Mouse (Mus musculus) megakaryocyte, embryonic 14.5 days (primary cell): ENCODE results near the gene Atp2b2. TPM values are rescaled to one million over a fixed set of nuclear protein-coding genes. Genes with fewer than 3 reads are reported as not detected.

Experiments used
- H3K27me3 ChIP-seq: replicated peaks from 2 replicates; pipeline ENCODE3; 2012; ENCODE audit warnings: inconsistent platforms
- H3K36me3 ChIP-seq: replicated peaks from 2 replicates; pipeline ENCODE3; 2012; ENCODE audit warnings: low read length, inconsistent platforms, mixed read lengths
- H3K4me1 ChIP-seq: 2 replicates; pipeline ENCODE4 v1.6.1; 2012; ENCODE audit warnings: inconsistent platforms
- H3K4me3 ChIP-seq: replicated peaks from 2 replicates; pipeline ENCODE3; 2012; ENCODE audit warnings: moderate library complexity, mild to moderate bottlenecking, inconsistent platforms
- H3K9me3 ChIP-seq: 2 replicates; pipeline ENCODE4 v1.6.1; 2012; ENCODE audit warnings: inconsistent platforms
- FLI1 ChIP-seq: IDR thresholded peaks from 2 replicates; pipeline ENCODE4 v1.6.1; 2012; ENCODE audit warnings: low read length, inconsistent platforms, mixed read lengths
- GATA1 ChIP-seq: IDR thresholded peaks from 3 replicates; pipeline ENCODE4 v1.6.1; 2012; ENCODE audit warnings: mixed read lengths, low read length, inconsistent platforms, borderline replicate concordance
- polyA plus RNA-seq: library from polyadenylated mRNA; stranded (reverse); fragments of >175 nt; gene quantifications from 2 replicates; pipeline ENCODE4 v1.2.3, GENCODE M21; 2012; ENCODE audit warnings: low replicate concordance; ENCODE audit not compliant: insufficient read depth

Gene Atp2b2
- polyA plus RNA-seq, result not detected in 2 replicates

GRCm38 (mm10) chr6:114042332-114042731, at the start of gene Atp2b2:
Gene Atp2b2, minus strand, starts transcription at chr6:114042613.
- H3K4me3 ChIP-seq, result no peak within 1 kb of the TSS
- TF ChIP-seq FLI1 (no peak), GATA1 (no peak)
- peaks cover 61% of the 10 kb centered on the region for H3K27me3 ChIP-seq
- H3K4me1 ChIP-seq, result no peaks in the 10 kb centered on the region
- no peaks in the 10 kb centered on the region for H3K9me3 ChIP-seq
- no peaks in the 10 kb centered on the region for H3K36me3 ChIP-seq

- H3K9me3 ChIP-seq, result 0 out of 2 replicates have a peak, but pooled peaks cover 5% of the 10 kb centered on the region
- H3K4me1 ChIP-seq, result no peaks in the 10 kb centered on the region
- no peak for TF ChIP-seq GATA1
- TF ChIP-seq FLI1, result no peak
Measured at GRCm38 (mm10) chr6:114089626-114090025, 47.2 kb upstream of the Atp2b2 start.

GRCm38 (mm10) chr6:114087106-114087505, 44.7 kb upstream of the Atp2b2 start:
- Histone ChIP-seq H3K4me3 (no peak overlapping the region), H3K36me3 (no peaks in the 10 kb centered on the region), H3K9me3 (0 out of 2 replicates have a peak, but pooled peaks cover 5% of the 10 kb centered on the region), H3K27me3 (no peaks in the 10 kb centered on the region), H3K4me1 (no peaks in the 10 kb centered on the region)
- TF ChIP-seq FLI1 (no peak), GATA1 (no peak)

More at GRCm38 (mm10) chr6:114089626-114090025, 47.2 kb upstream of the Atp2b2 start:
- no peaks in the 10 kb centered on the region for H3K36me3 ChIP-seq
- no peak overlapping the region for H3K4me3 ChIP-seq
- H3K27me3 ChIP-seq, result peaks cover 6% of the 10 kb centered on the region

GRCm38 (mm10) chr6:114078556-114078955, 36.1 kb upstream of the Atp2b2 start:
- Histone ChIP-seq H3K9me3 (no peaks in the 10 kb centered on the region), H3K36me3 (no peaks in the 10 kb centered on the region), H3K4me3 (no peak overlapping the region), H3K4me1 (no peaks in the 10 kb centered on the region), H3K27me3 (peaks cover 2% of the 10 kb centered on the region)
- TF ChIP-seq GATA1, result no peak
- TF ChIP-seq FLI1, result no peak

- Histone ChIP-seq H3K27me3 (peaks cover 4% of the 10 kb centered on the region), H3K4me3 (no peak overlapping the region), H3K4me1 (no peaks in the 10 kb centered on the region), H3K36me3 (no peaks in the 10 kb centered on the region), H3K9me3 (no peaks in the 10 kb centered on the region)
- TF ChIP-seq GATA1, result no peak
- TF ChIP-seq FLI1, result no peak
Measured at GRCm38 (mm10) chr6:114076560-114076959, 34.1 kb upstream of the Atp2b2 start.

GRCm38 (mm10) chr6:114076061-114076460, 33.6 kb upstream of the Atp2b2 start:
- H3K27me3 ChIP-seq, result peaks cover 4% of the 10 kb centered on the region
- H3K36me3 ChIP-seq, result no peaks in the 10 kb centered on the region
- no peak overlapping the region for H3K4me3 ChIP-seq
- no peak for TF ChIP-seq GATA1
- no peak for TF ChIP-seq FLI1
- no peaks in the 10 kb centered on the region for H3K9me3 ChIP-seq
- H3K4me1 ChIP-seq, result no peaks in the 10 kb centered on the region

- no peak for TF ChIP-seq FLI1
- TF ChIP-seq GATA1, result no peak
- Histone ChIP-seq H3K4me1 (no peaks in the 10 kb centered on the region), H3K27me3 (peaks cover 10% of the 10 kb centered on the region), H3K4me3 (no peak overlapping the region), H3K9me3 (no peaks in the 10 kb centered on the region), H3K36me3 (no peaks in the 10 kb centered on the region)
Measured at GRCm38 (mm10) chr6:114074929-114075328, 32.5 kb upstream of the Atp2b2 start.

GRCm38 (mm10) chr6:114074256-114074655, 31.8 kb upstream of the Atp2b2 start:
- no peaks in the 10 kb centered on the region for H3K36me3 ChIP-seq
- no peaks in the 10 kb centered on the region for H3K9me3 ChIP-seq
- TF ChIP-seq GATA1 (no peak), FLI1 (no peak)
- no peak overlapping the region for H3K4me3 ChIP-seq
- H3K4me1 ChIP-seq, result no peaks in the 10 kb centered on the region
- H3K27me3 ChIP-seq, result peaks cover 10% of the 10 kb centered on the region

- TF ChIP-seq FLI1 (no peak), GATA1 (no peak)
- no peak overlapping the region for H3K4me3 ChIP-seq
- H3K9me3 ChIP-seq, result no peaks in the 10 kb centered on the region
Measured at GRCm38 (mm10) chr6:114071564-114071963, 29.2 kb upstream of the Atp2b2 start.

GRCm38 (mm10) chr6:114063100-114063499, 20.7 kb upstream of the Atp2b2 start:
- peaks cover 8% of the 10 kb centered on the region for H3K27me3 ChIP-seq
- H3K4me3 ChIP-seq, result no peak overlapping the region
- H3K36me3 ChIP-seq, result no peaks in the 10 kb centered on the region
- no peak for TF ChIP-seq FLI1
- TF ChIP-seq GATA1, result no peak
- no peaks in the 10 kb centered on the region for H3K4me1 ChIP-seq
- no peaks in the 10 kb centered on the region for H3K9me3 ChIP-seq

More at GRCm38 (mm10) chr6:114071564-114071963, 29.2 kb upstream of the Atp2b2 start:
- Histone ChIP-seq H3K36me3 (no peaks in the 10 kb centered on the region), H3K27me3 (peaks cover 9% of the 10 kb centered on the region), H3K4me1 (no peaks in the 10 kb centered on the region)

GRCm38 (mm10) chr6:114062688-114063087, 20.3 kb upstream of the Atp2b2 start:
- Histone ChIP-seq H3K4me3 (no peak overlapping the region), H3K4me1 (no peaks in the 10 kb centered on the region), H3K9me3 (no peaks in the 10 kb centered on the region), H3K27me3 (peaks cover 10% of the 10 kb centered on the region), H3K36me3 (no peaks in the 10 kb centered on the region)
- TF ChIP-seq GATA1 (no peak), FLI1 (no peak)

- Histone ChIP-seq H3K36me3 (no peaks in the 10 kb centered on the region), H3K4me3 (no peak overlapping the region), H3K9me3 (no peaks in the 10 kb centered on the region), H3K4me1 (no peaks in the 10 kb centered on the region), H3K27me3 (peaks cover 11% of the 10 kb centered on the region)
- no peak for TF ChIP-seq FLI1
- no peak for TF ChIP-seq GATA1
Measured at GRCm38 (mm10) chr6:114059206-114059605, 16.8 kb upstream of the Atp2b2 start.
